Mouse (Mus musculus): ENCODE results near the gene Klf1. TPM values are rescaled to one million over a fixed set of nuclear protein-coding genes. Genes with fewer than 3 reads are reported as not detected.
A peak's percentile ranks its signal among the peaks of the same experiment; 100 is the strongest.

Gene Klf1
- polyA plus RNA-seq, 1 experiment from 2014 or later, result 0.79 TPM

- Histone ChIP-seq H3K4me3 (no peak overlapping the region), H3K27ac (no peak overlapping the region), H3K4me2 (no peak overlapping the region), H3K4me1 (no peaks in the 10 kb centered on the region), H3K27me3 (replicated peaks) (no peaks in the 10 kb centered on the region), H3K9ac (no peak overlapping the region), H3K9me3 (no peaks in the 10 kb centered on the region), H3K36me3 (replicated peaks) (peaks cover 73% of the 10 kb centered on the region)
- WGBS, result 91% methylated on average over 2 of the region's 2 CpGs
- no peak for ATAC-seq (replicated peaks)
Measured at GRCm38 (mm10) chr8:84921596-84921995, 19.9 kb downstream of the Klf1 start.

GRCm38 (mm10) chr8:84925557-84925956 is 23.8 kb downstream of the Klf1 start:
- 72% methylated on average over 7 of the region's 7 CpGs for WGBS
- no peaks in the 10 kb centered on the region for H3K9me3 ChIP-seq
- no peak overlapping the region for H3K9ac ChIP-seq
- H3K27ac ChIP-seq, result no peak overlapping the region
- H3K36me3 ChIP-seq (replicated peaks), result peaks cover 46% of the 10 kb centered on the region
- no peak for ATAC-seq (replicated peaks)
- no peaks in the 10 kb centered on the region for H3K27me3 ChIP-seq (replicated peaks)
- no peak overlapping the region for H3K4me3 ChIP-seq
- H3K4me1 ChIP-seq, result peaks cover 13% of the 10 kb centered on the region
- no peak overlapping the region for H3K4me2 ChIP-seq

GRCm38 (mm10) chr8:84927513-84927912 is 25.8 kb downstream of the Klf1 start:
- 88% methylated on average over 1 of the region's 1 CpGs for WGBS
- no peak for ATAC-seq (replicated peaks)
- no peak overlapping the region for H3K4me3 ChIP-seq
- H3K27ac ChIP-seq, result no peak overlapping the region
- H3K27me3 ChIP-seq (replicated peaks), result no peaks in the 10 kb centered on the region
- no peak overlapping the region for H3K9ac ChIP-seq
- H3K4me2 ChIP-seq, result no peak overlapping the region
- H3K36me3 ChIP-seq (replicated peaks), result peaks cover 28% of the 10 kb centered on the region
- H3K9me3 ChIP-seq, result no peaks in the 10 kb centered on the region
- H3K4me1 ChIP-seq, result peaks cover 13% of the 10 kb centered on the region

- peaks cover 15% of the 10 kb centered on the region for H3K4me1 ChIP-seq
- peak overlapping the region; percentile 47 for H3K4me2 ChIP-seq
- WGBS, result 3% methylated on average over 52 of the region's 52 CpGs
- peaks cover 21% of the 10 kb centered on the region for H3K36me3 ChIP-seq (replicated peaks)
- H3K9me3 ChIP-seq, result no peaks in the 10 kb centered on the region
- ATAC-seq (replicated peaks), result peak; percentile 72
- peak overlapping the region; percentile 23 for H3K4me3 ChIP-seq
- no peaks in the 10 kb centered on the region for H3K27me3 ChIP-seq (replicated peaks)
- H3K27ac ChIP-seq, result no peak overlapping the region
- H3K9ac ChIP-seq, result no peak overlapping the region; the same call in 1 of the 2 replicates
Measured at GRCm38 (mm10) chr8:84928456-84929306, 27.0 kb downstream of the Klf1 start.

GRCm38 (mm10) chr8:84930582-84930981 is 28.9 kb downstream of the Klf1 start:
- H3K4me3 ChIP-seq, result no peak overlapping the region
- no peak overlapping the region for H3K27ac ChIP-seq
- H3K9ac ChIP-seq, result no peak overlapping the region
- H3K4me2 ChIP-seq, result no peak overlapping the region
- no peaks in the 10 kb centered on the region for H3K9me3 ChIP-seq
- H3K4me1 ChIP-seq, result peaks cover 34% of the 10 kb centered on the region
- peaks cover 10% of the 10 kb centered on the region for H3K36me3 ChIP-seq (replicated peaks)
- ATAC-seq (replicated peaks), result no peak
- 91% methylated on average over 13 of the region's 13 CpGs for WGBS
- H3K27me3 ChIP-seq (replicated peaks), result no peaks in the 10 kb centered on the region

- H3K36me3 ChIP-seq (replicated peaks), result no peaks in the 10 kb centered on the region; the same call in 1 of the 2 replicates
- no peaks in the 10 kb centered on the region for H3K27me3 ChIP-seq (replicated peaks)
- peak overlapping the region; percentile 76 for H3K4me3 ChIP-seq
- no peaks in the 10 kb centered on the region for H3K9me3 ChIP-seq
- peaks cover 36% of the 10 kb centered on the region for H3K4me1 ChIP-seq
- no peak for ATAC-seq (replicated peaks)
- no peak overlapping the region for H3K9ac ChIP-seq
- peak overlapping the region; percentile 85 for H3K4me2 ChIP-seq
- 83% methylated on average over 16 of the region's 16 CpGs for WGBS
- H3K27ac ChIP-seq, result no peak overlapping the region
Measured at GRCm38 (mm10) chr8:84933767-84934559, 32.2 kb downstream of the Klf1 start.

- peak overlapping the region; percentile 85 for H3K4me2 ChIP-seq
- H3K36me3 ChIP-seq (replicated peaks), result no peaks in the 10 kb centered on the region; the same call in 1 of the 2 replicates
- WGBS, result under 1% methylated on average over 15 of the region's 15 CpGs
- peak; percentile 76 for ATAC-seq (replicated peaks)
- peaks cover 29% of the 10 kb centered on the region for H3K4me1 ChIP-seq
- no peaks in the 10 kb centered on the region for H3K27me3 ChIP-seq (replicated peaks)
- H3K27ac ChIP-seq, result peak overlapping the region; percentile 96
- peak overlapping the region; percentile 76 for H3K4me3 ChIP-seq
- peak overlapping the region; percentile 100 for H3K9ac ChIP-seq
- no peaks in the 10 kb centered on the region for H3K9me3 ChIP-seq
Measured at GRCm38 (mm10) chr8:84934860-84935259, 33.1 kb downstream of the Klf1 start.

GRCm38 (mm10) chr8:84935489-84935888 is 33.8 kb downstream of the Klf1 start:
- H3K9ac ChIP-seq, result peak overlapping the region; percentile 100
- 6% methylated on average over 14 of the region's 14 CpGs for WGBS
- peak; percentile 16 for ATAC-seq (replicated peaks)
- H3K27ac ChIP-seq, result peak overlapping the region; percentile 96
- H3K4me1 ChIP-seq, result peaks cover 29% of the 10 kb centered on the region
- peak overlapping the region; percentile 76 for H3K4me3 ChIP-seq
- no peaks in the 10 kb centered on the region for H3K9me3 ChIP-seq
- peak overlapping the region; percentile 85 for H3K4me2 ChIP-seq
- H3K27me3 ChIP-seq (replicated peaks), result no peaks in the 10 kb centered on the region
- no peaks in the 10 kb centered on the region; the same call in 1 of the 2 replicates for H3K36me3 ChIP-seq (replicated peaks)

GRCm38 (mm10) chr8:84936041-84936961 is 34.6 kb downstream of the Klf1 start:
- ATAC-seq (replicated peaks), result peak; percentile 53
- Histone ChIP-seq H3K9ac (peak overlapping the region; percentile 100), H3K27ac (peak overlapping the region; percentile 96), H3K4me1 (peaks cover 29% of the 10 kb centered on the region), H3K36me3 (replicated peaks) (no peaks in the 10 kb centered on the region; the same call in 1 of the 2 replicates), H3K9me3 (no peaks in the 10 kb centered on the region), H3K4me2 (peak overlapping the region; percentile 85), H3K27me3 (replicated peaks) (no peaks in the 10 kb centered on the region), H3K4me3 (peak overlapping the region; percentile 76)
- 13% methylated on average over 22 of the region's 23 CpGs for WGBS

GRCm38 (mm10) chr8:84936962-84937546 is 35.3 kb downstream of the Klf1 start, which contains the start of gene Mast1:
Gene Mast1 (minus strand): TSS chr8:84937359.
- peak within 1 kb of the TSS; percentile 76 for H3K4me3 ChIP-seq
- H3K27me3 ChIP-seq (replicated peaks), result no peaks in the 10 kb centered on the region
- peak within 1 kb of the TSS; percentile 96 for H3K27ac ChIP-seq
- H3K9me3 ChIP-seq, result no peaks in the 10 kb centered on the region
- H3K4me1 ChIP-seq, result peaks cover 29% of the 10 kb centered on the region
- no peaks in the 10 kb centered on the region; the same call in 1 of the 2 replicates for H3K36me3 ChIP-seq (replicated peaks)
- under 1% methylated on average over 47 of the region's 50 CpGs for WGBS
- peak; percentile 61 for ATAC-seq (replicated peaks)
- peak within 1 kb of the TSS; percentile 100 for H3K9ac ChIP-seq
- H3K4me2 ChIP-seq, result peak within 1 kb of the TSS; percentile 85

Data from midbrain, embryonic 15.5 days (tissue).